Mouse (Mus musculus) erythroblast, embryonic 14.5 days (primary cell): ENCODE results near the gene Rnf111.

Experiments
- GATA1 ChIP-seq: IDR thresholded peaks from 2 replicates; pipeline ENCODE4 v1.6.1; 2012; ENCODE audit warnings: low read length, inconsistent platforms, mixed read lengths
- TAL1 ChIP-seq: IDR thresholded peaks from 3 replicates; pipeline ENCODE4 v1.6.1; 2012; ENCODE audit warnings: low read length, inconsistent platforms, mixed read lengths

DNA sequence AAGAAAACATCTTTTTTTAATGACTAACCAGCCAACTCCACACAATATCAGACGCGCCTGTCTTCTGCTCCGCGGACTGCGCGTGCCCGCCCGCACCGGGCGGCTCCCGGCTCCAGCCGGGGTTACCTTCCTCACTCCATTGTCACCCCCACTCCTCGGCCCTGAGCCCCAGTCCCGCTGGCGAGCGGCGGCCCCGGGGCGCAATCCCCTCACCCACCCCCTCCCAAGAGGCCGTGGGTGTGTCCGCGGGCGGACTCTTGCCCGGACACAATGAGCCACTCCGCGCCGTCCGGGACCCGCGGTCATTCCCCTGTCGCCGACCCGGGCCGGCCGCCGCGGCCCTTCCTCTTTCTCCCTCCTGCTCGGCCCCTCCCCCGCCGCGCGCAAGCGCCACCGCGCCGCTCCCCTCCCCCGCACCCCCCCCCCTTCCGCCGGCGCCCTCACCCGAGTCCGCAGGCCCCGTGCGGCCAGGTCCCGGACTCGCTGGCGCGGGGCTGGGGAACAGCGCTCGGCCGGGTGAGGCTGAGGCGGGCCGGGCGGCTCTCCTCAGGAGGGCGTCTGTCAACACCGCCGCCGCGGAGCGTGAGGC is 416 bp downstream of the Rnf111 start:
- TF ChIP-seq GATA1 (no peak), TAL1 (no peak)
